Mouse (Mus musculus) hindbrain, postnatal 0 days (tissue): Measurements from ENCODE around the gene Gpr153. TPM values are rescaled to one million over a fixed set of nuclear protein-coding genes. Genes with fewer than 3 reads are reported as not detected.

Source experiments
- ATAC-seq: fragments of 200-750 bp; cut with Nextera tagmentation; 2 replicates; pipeline ENCODE4 v1.8.0; 2017; ENCODE audit warnings: mild to moderate bottlenecking, moderate TSS enrichment, moderate library complexity
- DNase-seq: peaks from one replicate; pipeline ENCODE4 v3.0.0-alpha.2; 2015; ENCODE audit warnings: low spot score
- H3K27ac ChIP-seq: fragments of 300-500 bp; sonication (generic); 2 replicates; pipeline ENCODE4 v1.5.1; 2014; ENCODE audit warnings: mild to moderate bottlenecking
- H3K27me3 ChIP-seq: fragments of 300-500 bp; sonication (generic); 2 replicates; pipeline ENCODE4 v1.6.1; 2014; ENCODE audit warnings: low read length, mixed read lengths; ENCODE audit not compliant: insufficient read depth
- H3K36me3 ChIP-seq: fragments of 300-500 bp; sonication (generic); 2 replicates; pipeline ENCODE4 v1.6.1; 2014; ENCODE audit warnings: low read length, mixed read lengths; ENCODE audit not compliant: insufficient read depth
- H3K4me1 ChIP-seq: fragments of 300-500 bp; sonication (generic); 2 replicates; pipeline ENCODE4 v1.6.1; 2014; ENCODE audit warnings: antibody characterized with exemption, low read length, mixed read lengths; ENCODE audit not compliant: insufficient read depth
- H3K4me2 ChIP-seq: fragments of 300-500 bp; sonication (generic); 2 replicates; pipeline ENCODE4 v1.6.1; 2014; ENCODE audit warnings: low read depth, mild to moderate bottlenecking, low read length, moderate library complexity, mixed read lengths
- H3K4me3 ChIP-seq: fragments of 300-500 bp; sonication (generic); 2 replicates; pipeline ENCODE4 v1.5.1; 2014; ENCODE audit warnings: low read length
- H3K9ac ChIP-seq: fragments of 300-500 bp; sonication (generic); replicated peaks from 2 replicates; pipeline ENCODE4 v1.6.1; 2014; ENCODE audit warnings: mild to moderate bottlenecking, low read length, moderate library complexity, mixed read lengths
- H3K9me3 ChIP-seq: fragments of 300-500 bp; sonication (generic); 2 replicates; pipeline ENCODE4 v1.6.1; 2016; ENCODE audit warnings: low read length, mixed read lengths
- CTCF ChIP-seq: IDR thresholded peaks from 2 replicates; pipeline ENCODE4 v1.5.1; 2016; ENCODE audit warnings: antibody characterized with exemption, control low read depth, low read depth
- WGBS: fragments of 180-500 bp; shearing (Covaris S2); extraction: QIAGEN DNeasy Blood & Tissue Kit; methylation state at CpG from one replicate; pipeline ENCODE4 v1.1.7; 2014; 5-methylcytosine and 5-hydroxymethylcytosine counted together
- polyA plus RNA-seq: library from polyadenylated mRNA; unstranded; fragments of >200 nt; fragmentation: Nextera tagmentation; extraction: Ambion mirVana; gene quantifications from 2 replicates; pipeline ENCODE4 v1.2.1, GENCODE M21; 2015
- total RNA-seq: library from RNA; depleted of rRNA; stranded (reverse); fragments of >200 nt; gene quantifications from 2 replicates; pipeline ENCODE4 v1.2.3, GENCODE M21; 2014

The Gpr153 gene
- total and polyA plus RNA-seq, 2 experiments from 2014 or later, result 19.0 to 167 TPM

DNA sequence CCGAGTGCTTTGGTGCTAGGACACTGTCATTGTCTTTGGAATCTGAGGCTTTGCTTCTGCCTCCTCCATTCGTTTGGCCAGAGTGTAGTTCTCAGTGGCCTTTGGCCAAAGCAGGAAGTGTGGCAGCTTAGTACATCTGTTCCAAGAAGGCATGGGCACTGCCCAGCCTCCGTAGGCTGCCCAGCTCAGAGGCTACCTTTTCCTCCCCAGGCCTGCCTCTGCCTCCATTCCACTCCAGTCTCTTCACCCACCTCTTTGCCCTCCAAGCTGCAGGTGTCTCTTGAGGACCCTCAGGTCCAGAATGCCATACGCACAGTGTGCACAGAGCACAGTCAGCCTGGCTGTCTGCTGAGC, 9.9 kb upstream of the Gpr153 start:
- Histone ChIP-seq H3K4me2 (no peak overlapping the region), H3K4me3 (no peak overlapping the region), H3K9me3 (no peaks in the 10 kb centered on the region), H3K36me3 (peaks cover 12% of the 10 kb centered on the region; the same call in 1 of the 2 replicates), H3K9ac (no peak overlapping the region), H3K4me1 (peaks cover 6% of the 10 kb centered on the region), H3K27ac (peak overlapping the region; percentile 48; the same call in 1 of the 2 replicates), H3K27me3 (no peaks in the 10 kb centered on the region)
- ATAC-seq, result no peak
- 39% methylated on average over 4 of the region's 4 CpGs for WGBS
- TF ChIP-seq CTCF, result no peak
- DNase-seq, result no peak

DNA sequence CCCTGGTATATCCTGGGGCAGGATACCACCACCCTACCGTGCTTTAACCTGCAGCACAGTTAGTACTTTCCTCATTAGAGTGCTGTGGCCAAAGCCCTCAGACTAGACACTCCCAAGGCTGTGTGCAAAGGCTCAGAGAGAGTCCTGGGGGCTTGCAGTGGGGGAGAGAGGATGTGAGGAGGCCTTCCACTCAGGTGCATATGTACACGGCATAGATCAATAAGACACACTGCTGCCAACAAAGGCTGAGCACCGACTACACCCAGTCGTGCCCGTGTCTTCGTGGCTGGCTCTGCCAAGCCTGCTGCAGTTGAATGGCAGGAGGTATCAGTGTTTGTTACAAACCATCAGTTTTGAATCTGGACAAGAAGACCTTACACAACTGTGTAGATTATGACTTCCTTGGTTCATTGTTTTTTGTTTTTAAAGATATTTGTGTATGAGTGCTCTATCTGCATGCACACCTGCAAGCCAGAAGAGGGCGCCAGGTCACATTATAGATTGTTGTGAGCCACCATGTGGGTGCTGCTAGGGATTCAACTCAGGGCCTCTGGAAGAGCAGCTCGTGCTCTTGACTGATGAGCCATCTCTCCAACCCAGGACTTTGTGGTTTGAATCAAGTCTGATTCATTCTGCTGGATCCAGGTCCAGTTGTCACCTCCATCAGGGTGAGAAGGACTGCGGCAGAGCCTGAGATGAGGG, 9.0 kb upstream of the Gpr153 start:
- peaks cover 6% of the 10 kb centered on the region for H3K4me1 ChIP-seq
- H3K4me3 ChIP-seq, result no peak overlapping the region
- ATAC-seq, result no peak
- DNase-seq, result peak; percentile 54
- no peak overlapping the region for H3K4me2 ChIP-seq
- H3K9ac ChIP-seq, result no peak overlapping the region
- peak overlapping the region; percentile 64; the same call in 1 of the 2 replicates for H3K27ac ChIP-seq
- H3K27me3 ChIP-seq, result no peaks in the 10 kb centered on the region
- no peaks in the 10 kb centered on the region for H3K9me3 ChIP-seq
- 93% methylated on average over 9 of the region's 9 CpGs for WGBS
- peak; percentile 60 for TF ChIP-seq CTCF
- peaks cover 10% of the 10 kb centered on the region; the same call in 1 of the 2 replicates for H3K36me3 ChIP-seq

DNA sequence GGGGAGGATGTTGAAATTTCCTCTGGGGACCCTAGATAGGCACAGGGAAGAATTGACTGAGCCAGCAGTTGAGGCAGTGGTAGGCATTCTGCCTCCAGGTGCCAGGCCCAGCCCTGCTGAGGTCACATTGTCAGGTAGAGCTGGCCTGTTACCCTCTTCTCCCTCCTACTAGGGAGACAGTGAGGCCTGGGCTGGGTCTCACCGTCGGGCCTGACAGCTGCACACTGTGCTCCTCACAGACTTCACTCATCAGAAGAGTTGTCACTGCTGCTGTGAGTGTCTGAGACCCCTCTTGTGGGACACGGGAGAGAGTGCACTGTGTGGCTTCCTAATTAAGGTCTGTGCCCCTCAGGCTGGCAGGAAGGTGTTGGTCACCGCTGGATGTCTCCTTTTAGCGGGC, 8.2 kb upstream of the Gpr153 start:
- TF ChIP-seq CTCF, result no peak
- H3K27ac ChIP-seq, result peak overlapping the region; percentile 64
- H3K9me3 ChIP-seq, result no peaks in the 10 kb centered on the region
- WGBS, result 36% methylated on average over 5 of the region's 5 CpGs
- ATAC-seq (no peak; the same call in 1 of the 2 replicates), DNase-seq (no peak)
- H3K36me3 ChIP-seq, result 0 out of 2 replicates have a peak, but pooled peaks cover 6% of the 10 kb centered on the region
- no peak overlapping the region for H3K4me3 ChIP-seq
- no peak overlapping the region for H3K4me2 ChIP-seq
- no peaks in the 10 kb centered on the region for H3K27me3 ChIP-seq
- H3K4me1 ChIP-seq, result peaks cover 6% of the 10 kb centered on the region
- no peak overlapping the region for H3K9ac ChIP-seq

DNA sequence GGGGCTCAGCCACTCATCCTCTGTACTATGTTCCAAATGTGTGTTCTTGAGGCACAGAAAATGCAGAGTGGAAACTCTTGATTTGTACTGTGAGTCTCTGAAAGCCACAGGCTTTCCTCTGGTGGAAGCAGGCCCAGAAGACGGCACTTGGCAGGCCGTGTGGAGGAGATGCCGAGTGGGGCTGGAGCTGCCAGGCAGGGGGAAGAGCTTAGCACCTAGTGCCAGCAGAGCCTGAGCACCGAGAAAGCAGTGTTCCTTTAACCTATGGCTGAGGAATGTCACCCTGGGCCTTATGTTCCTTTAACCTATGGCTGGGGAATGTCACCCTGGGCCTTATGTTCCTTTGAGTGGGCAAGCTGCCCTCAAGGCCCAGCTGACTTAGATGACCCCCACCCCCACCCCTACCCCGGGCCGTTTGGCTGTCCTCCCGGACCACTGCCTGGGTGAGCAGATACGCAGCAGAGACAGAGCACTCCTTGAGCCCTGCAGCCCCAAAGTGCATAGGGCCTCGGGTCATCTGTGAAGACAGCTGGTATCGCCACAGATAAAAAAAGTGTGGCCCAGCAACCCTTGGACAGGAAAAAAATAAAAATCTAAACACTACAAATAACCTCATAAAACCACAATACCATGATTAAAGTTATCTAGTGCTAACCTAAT, 7.7 kb upstream of the Gpr153 start:
- WGBS, result 35% methylated on average over 10 of the region's 10 CpGs
- Histone ChIP-seq H3K27ac (peak overlapping the region; percentile 64), H3K36me3 (0 out of 2 replicates have a peak, but pooled peaks cover 1% of the 10 kb centered on the region), H3K9ac (no peak overlapping the region), H3K9me3 (no peaks in the 10 kb centered on the region), H3K4me2 (no peak overlapping the region), H3K4me1 (peaks cover 6% of the 10 kb centered on the region), H3K27me3 (no peaks in the 10 kb centered on the region), H3K4me3 (no peak overlapping the region)
- no peak for ATAC-seq
- DNase-seq, result peak; percentile 65
- TF ChIP-seq CTCF, result no peak

DNA sequence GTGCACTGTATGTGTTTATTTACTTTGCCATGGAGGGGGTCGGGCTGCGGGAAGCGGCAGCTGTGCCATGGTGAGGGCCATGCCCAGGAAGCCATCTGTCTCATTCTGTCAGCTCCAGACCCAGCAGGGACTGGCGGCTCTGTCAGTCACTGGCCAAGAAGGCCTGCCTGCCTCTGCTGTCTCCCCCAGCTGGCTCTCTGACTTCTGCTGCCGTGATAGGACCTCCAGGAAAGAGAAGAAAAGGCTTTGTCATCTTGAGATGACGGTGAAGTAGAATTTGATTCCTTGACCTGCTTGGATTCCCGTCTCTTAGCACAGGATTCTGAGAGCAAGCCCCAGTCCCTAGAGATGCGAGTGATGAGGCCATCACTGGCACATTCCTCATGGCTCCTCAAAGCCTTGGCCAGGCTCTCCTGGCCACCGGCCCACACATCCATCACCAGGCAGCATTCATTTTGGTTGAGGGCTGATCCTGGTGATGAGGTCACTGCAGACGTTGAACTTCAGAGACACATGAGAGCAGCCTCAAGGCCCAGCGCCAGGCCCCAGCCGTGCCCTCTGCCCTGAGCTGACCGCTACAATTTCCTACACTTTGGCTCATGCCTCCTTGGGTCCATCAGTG, 6.2 kb upstream of the Gpr153 start:
- ATAC-seq (peak; percentile 35), DNase-seq (peak; percentile 64)
- Histone ChIP-seq H3K9ac (no peak overlapping the region), H3K36me3 (no peaks in the 10 kb centered on the region), H3K4me1 (peaks cover 6% of the 10 kb centered on the region), H3K9me3 (no peaks in the 10 kb centered on the region), H3K4me2 (no peak overlapping the region), H3K4me3 (no peak overlapping the region), H3K27ac (peak overlapping the region; percentile 0; the same call in 1 of the 2 replicates), H3K27me3 (no peaks in the 10 kb centered on the region)
- 38% methylated on average over 13 of the region's 13 CpGs for WGBS
- no peak for TF ChIP-seq CTCF

DNA sequence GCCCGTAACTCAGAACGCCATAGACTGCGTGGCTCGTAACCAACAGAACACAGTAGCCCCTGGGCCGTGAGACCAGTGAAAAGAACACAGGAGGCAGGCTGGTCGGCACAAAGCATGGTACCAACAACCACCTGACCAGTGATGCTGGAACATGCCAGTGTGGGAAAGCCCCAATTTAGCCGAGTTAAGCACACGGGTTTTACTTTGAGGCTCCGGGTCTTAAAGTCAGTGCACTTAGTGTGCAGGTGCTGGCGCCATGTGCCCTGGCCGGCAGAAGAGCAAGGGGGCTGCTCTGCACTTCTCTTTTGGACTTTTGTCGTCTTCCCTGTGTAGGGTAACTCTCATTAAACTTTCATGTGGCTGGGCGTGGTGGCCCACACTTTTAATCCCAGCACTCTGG, 4.1 kb upstream of the Gpr153 start:
- no peak for TF ChIP-seq CTCF
- H3K27me3 ChIP-seq, result no peaks in the 10 kb centered on the region
- peaks cover 7% of the 10 kb centered on the region; the same call in 1 of the 2 replicates for H3K4me1 ChIP-seq
- ATAC-seq (no peak), DNase-seq (no peak)
- H3K36me3 ChIP-seq, result no peaks in the 10 kb centered on the region
- H3K4me3 ChIP-seq, result no peak overlapping the region
- H3K4me2 ChIP-seq, result no peak overlapping the region
- WGBS, result 85% methylated on average over 13 of the region's 13 CpGs
- H3K9me3 ChIP-seq, result no peaks in the 10 kb centered on the region
- no peak overlapping the region for H3K27ac ChIP-seq
- H3K9ac ChIP-seq, result no peak overlapping the region
